Mouse (Mus musculus): ENCODE measurements around the gene Fas.

GRCm38 (mm10) chr19:34244056-34244455 is 46.4 kb upstream of the Fas start:
- TF ChIP-seq CTCF (IDR thresholded peaks at IDR 0.05; ENCODE audit: low read depth, low read length): no peak
- no peak for TF ChIP-seq POLR2A (IDR thresholded peaks at IDR 0.05; ENCODE audit: borderline replicate concordance, low read depth, low read length)
